Mouse (Mus musculus): ENCODE results near the gene Ammecr1. TPM values are rescaled to one million over a fixed set of nuclear protein-coding genes. Genes with fewer than 3 reads are reported as not detected.
A peak's percentile ranks its signal among the peaks of the same experiment; 100 is the strongest.

The Ammecr1 gene
- polyA plus RNA-seq (2015; fragmentation: Nextera tagmentation; extraction: Ambion mirVana), result 7.1 and 8.1 TPM in 2 replicates

- Histone ChIP-seq H3K4me3 (replicated peaks; ENCODE audit: low read depth, low read length) (peak within 1 kb of the TSS; percentile 67), H3K36me3 (ENCODE audit: insufficient read depth, low read length) (no peaks in the 10 kb centered on the region), H3K9me3 (replicated peaks; ENCODE audit: low read length) (no peaks in the 10 kb centered on the region), H3K9ac (ENCODE audit: low read depth, low read length) (peak within 1 kb of the TSS; percentile 75), H3K27ac (peak within 1 kb of the TSS; percentile 84), H3K27me3 (ENCODE audit: insufficient read depth, low read length) (no peaks in the 10 kb centered on the region), H3K4me1 (replicated peaks; ENCODE audit: insufficient read depth, low read length) (no peaks in the 10 kb centered on the region), H3K4me2 (ENCODE audit: low read length) (peak within 1 kb of the TSS; percentile 68)
- no peak for TF ChIP-seq CTCF (IDR thresholded peaks at IDR 0.05; ENCODE audit: low read depth)
- peak; percentile 85 for DNase-seq (ENCODE audit: low spot score)
- WGBS, result 26% methylated on average over 86 of the region's 112 CpGs
- peak; percentile 92 for ATAC-seq (replicated peaks; ENCODE audit: low FRiP score, low read depth)
Observed at GRCm38 (mm10) chrX:142966008-142966966, at the start of gene Ammecr1. Gene Ammecr1, minus strand, starts transcription at chrX:142966728.

GRCm38 (mm10) chrX:143014118-143014517 lies 47.6 kb upstream of the Ammecr1 start:
- no peaks in the 10 kb centered on the region for H3K36me3 ChIP-seq (ENCODE audit: insufficient read depth, low read length)
- TF ChIP-seq CTCF (IDR thresholded peaks at IDR 0.05; ENCODE audit: low read depth), result no peak
- H3K9ac ChIP-seq (ENCODE audit: low read depth, low read length), result no peak overlapping the region
- WGBS, result 77% methylated on average over 3 of the region's 3 CpGs
- no peaks in the 10 kb centered on the region for H3K9me3 ChIP-seq (replicated peaks; ENCODE audit: low read length)
- H3K4me2 ChIP-seq (ENCODE audit: low read length), result no peak overlapping the region
- ATAC-seq (replicated peaks; ENCODE audit: low FRiP score, low read depth), result no peak
- no peak overlapping the region for H3K27ac ChIP-seq
- DNase-seq (ENCODE audit: low spot score), result no peak
- no peak overlapping the region for H3K4me3 ChIP-seq (replicated peaks; ENCODE audit: low read depth, low read length)
- H3K4me1 ChIP-seq (replicated peaks; ENCODE audit: insufficient read depth, low read length), result no peaks in the 10 kb centered on the region
- no peaks in the 10 kb centered on the region for H3K27me3 ChIP-seq (ENCODE audit: insufficient read depth, low read length)

GRCm38 (mm10) chrX:143012334-143012733 lies 45.8 kb upstream of the Ammecr1 start:
- no peaks in the 10 kb centered on the region for H3K27me3 ChIP-seq (ENCODE audit: insufficient read depth, low read length)
- H3K4me3 ChIP-seq (replicated peaks; ENCODE audit: low read depth, low read length), result no peak overlapping the region
- no peak overlapping the region for H3K9ac ChIP-seq (ENCODE audit: low read depth, low read length)
- no peaks in the 10 kb centered on the region for H3K36me3 ChIP-seq (ENCODE audit: insufficient read depth, low read length)
- no peak for DNase-seq (ENCODE audit: low spot score)
- H3K27ac ChIP-seq, result no peak overlapping the region
- no peak for ATAC-seq (replicated peaks; ENCODE audit: low FRiP score, low read depth)
- no peaks in the 10 kb centered on the region for H3K4me1 ChIP-seq (replicated peaks; ENCODE audit: insufficient read depth, low read length)
- H3K4me2 ChIP-seq (ENCODE audit: low read length), result no peak overlapping the region
- no peaks in the 10 kb centered on the region for H3K9me3 ChIP-seq (replicated peaks; ENCODE audit: low read length)
- no peak for TF ChIP-seq CTCF (IDR thresholded peaks at IDR 0.05; ENCODE audit: low read depth)
- 85% methylated on average over 3 of the region's 3 CpGs for WGBS

GRCm38 (mm10) chrX:143011865-143012264 lies 45.3 kb upstream of the Ammecr1 start:
- Histone ChIP-seq H3K27ac (no peak overlapping the region), H3K4me2 (ENCODE audit: low read length) (no peak overlapping the region), H3K9me3 (replicated peaks; ENCODE audit: low read length) (no peaks in the 10 kb centered on the region), H3K4me3 (replicated peaks; ENCODE audit: low read depth, low read length) (no peak overlapping the region), H3K36me3 (ENCODE audit: insufficient read depth, low read length) (no peaks in the 10 kb centered on the region), H3K27me3 (ENCODE audit: insufficient read depth, low read length) (no peaks in the 10 kb centered on the region), H3K4me1 (replicated peaks; ENCODE audit: insufficient read depth, low read length) (no peaks in the 10 kb centered on the region), H3K9ac (ENCODE audit: low read depth, low read length) (no peak overlapping the region)
- DNase-seq (ENCODE audit: low spot score) (no peak), ATAC-seq (replicated peaks; ENCODE audit: low FRiP score, low read depth) (no peak)
- TF ChIP-seq CTCF (IDR thresholded peaks at IDR 0.05; ENCODE audit: low read depth), result no peak
- WGBS, result 81% methylated on average over 4 of the region's 4 CpGs

GRCm38 (mm10) chrX:143004131-143004846 lies 37.8 kb upstream of the Ammecr1 start:
- Histone ChIP-seq H3K27ac (no peak overlapping the region), H3K36me3 (ENCODE audit: insufficient read depth, low read length) (no peaks in the 10 kb centered on the region), H3K9me3 (replicated peaks; ENCODE audit: low read length) (no peaks in the 10 kb centered on the region), H3K4me3 (replicated peaks; ENCODE audit: low read depth, low read length) (no peak overlapping the region), H3K9ac (ENCODE audit: low read depth, low read length) (no peak overlapping the region), H3K4me1 (replicated peaks; ENCODE audit: insufficient read depth, low read length) (no peaks in the 10 kb centered on the region), H3K27me3 (ENCODE audit: insufficient read depth, low read length) (no peaks in the 10 kb centered on the region), H3K4me2 (ENCODE audit: low read length) (no peak overlapping the region)
- WGBS, result 72% methylated on average over 3 of the region's 3 CpGs
- no peak for DNase-seq (ENCODE audit: low spot score)
- ATAC-seq (replicated peaks; ENCODE audit: low FRiP score, low read depth), result no peak
- TF ChIP-seq CTCF (IDR thresholded peaks at IDR 0.05; ENCODE audit: low read depth), result no peak

- Histone ChIP-seq H3K9me3 (replicated peaks; ENCODE audit: low read length) (no peaks in the 10 kb centered on the region), H3K36me3 (ENCODE audit: insufficient read depth, low read length) (no peaks in the 10 kb centered on the region), H3K4me3 (replicated peaks; ENCODE audit: low read depth, low read length) (no peak overlapping the region), H3K9ac (ENCODE audit: low read depth, low read length) (no peak overlapping the region), H3K4me1 (replicated peaks; ENCODE audit: insufficient read depth, low read length) (no peaks in the 10 kb centered on the region), H3K27ac (no peak overlapping the region), H3K4me2 (ENCODE audit: low read length) (no peak overlapping the region), H3K27me3 (ENCODE audit: insufficient read depth, low read length) (no peaks in the 10 kb centered on the region)
- no peak for DNase-seq (ENCODE audit: low spot score)
- WGBS, result 86% methylated on average over 1 of the region's 1 CpGs
- no peak for ATAC-seq (replicated peaks; ENCODE audit: low FRiP score, low read depth)
- no peak for TF ChIP-seq CTCF (IDR thresholded peaks at IDR 0.05; ENCODE audit: low read depth)
Observed at GRCm38 (mm10) chrX:142997214-142997613, 30.7 kb upstream of the Ammecr1 start.

Measured in kidney, postnatal 0 days (tissue).